In the genomic region with DNA sequence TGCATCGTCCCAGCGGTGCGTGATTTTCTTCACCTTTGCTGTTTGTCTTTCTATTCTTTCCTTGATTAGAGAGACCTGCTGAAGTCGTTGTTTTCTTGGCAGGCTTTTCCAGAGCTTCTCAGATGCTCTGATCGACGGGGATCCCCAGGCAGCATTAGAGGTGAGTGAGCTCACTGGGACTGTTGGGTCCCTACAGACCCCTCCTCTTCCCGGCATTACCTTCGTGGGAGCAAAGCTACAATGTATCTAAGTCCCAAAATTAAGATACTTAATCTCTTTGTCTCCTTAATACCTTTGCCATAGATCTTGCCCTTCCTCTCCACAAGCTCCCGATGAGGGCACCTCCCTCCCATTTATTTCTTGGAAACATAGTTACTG, we compare ENCODE assay signal across 8 mouse cellular contexts. TPM values are rescaled to one million over a fixed set of nuclear protein-coding genes. Genes with fewer than 3 reads are reported as not detected.
A peak's percentile ranks its signal among the peaks of the same experiment; 100 is the strongest.
DNase-seq lines count a peak whose midpoint lies in the region; ATAC-seq lines count a peak whose summit lies in the region.

No protein-coding gene starts in this region.

- H3K9ac ChIP-seq in lung, embryonic 15.5 days = peak overlapping the region; percentile 60
- H3K9ac ChIP-seq in embryonic facial prominence, embryonic 13.5 days = peak overlapping the region; percentile 82
- H3K9ac ChIP-seq in intestine, embryonic 15.5 days = peak overlapping the region; percentile 64
- peak overlapping the region; percentile 69 for H3K9ac ChIP-seq in neural tube, embryonic 15.5 days (replicated peaks)

- no peaks in the 10 kb centered on the region; the same call in 1 of the 2 replicates for H3K36me3 ChIP-seq in lung, embryonic 15.5 days
- H3K36me3 ChIP-seq in embryonic facial prominence, embryonic 13.5 days = peaks cover under 1% of the 10 kb centered on the region
- no peaks in the 10 kb centered on the region for H3K36me3 ChIP-seq in intestine, embryonic 15.5 days
- no peaks in the 10 kb centered on the region; the same call in 1 of the 2 replicates for H3K36me3 ChIP-seq in neural tube, embryonic 15.5 days

- peak; percentile 16; the same call in 1 of the 2 replicates for ATAC-seq in lung, embryonic 15.5 days (ENCODE audit: borderline replicate concordance, extremely low read depth, low FRiP score, low TSS enrichment)
- 0 out of 2 replicates have a peak, but pooled peaks have one; percentile 6 for ATAC-seq in embryonic facial prominence, embryonic 13.5 days (ENCODE audit: insufficient number of reproducible peaks, insufficient read depth, low FRiP score, low TSS enrichment, low read depth)
- peak; percentile 40 for ATAC-seq in intestine, embryonic 15.5 days
- peak; percentile 46 for ATAC-seq in neural tube, embryonic 15.5 days (ENCODE audit: low FRiP score)

- no peak for DNase-seq in lung, adult 18-20 months
- DNase-seq in thymus, postnatal 4 days = no peak
- DNase-seq in kidney, postnatal 36 days = no peak
- no peak for DNase-seq in urinary bladder, adult 2 months (ENCODE audit: low spot score)

- H3K4me1 ChIP-seq in lung, embryonic 15.5 days = peaks cover 13% of the 10 kb centered on the region
- peaks cover 17% of the 10 kb centered on the region for H3K4me1 ChIP-seq in embryonic facial prominence, embryonic 13.5 days
- peaks cover 9% of the 10 kb centered on the region; the same call in 1 of the 2 replicates for H3K4me1 ChIP-seq in intestine, embryonic 15.5 days (replicated peaks)
- H3K4me1 ChIP-seq in neural tube, embryonic 15.5 days = peaks cover 30% of the 10 kb centered on the region

- H3K4me3 ChIP-seq in lung, embryonic 15.5 days = peak overlapping the region; percentile 66
- peak overlapping the region; percentile 74 for H3K4me3 ChIP-seq in embryonic facial prominence, embryonic 13.5 days
- peak overlapping the region; percentile 63 for H3K4me3 ChIP-seq in intestine, embryonic 15.5 days (replicated peaks)
- H3K4me3 ChIP-seq in neural tube, embryonic 15.5 days (replicated peaks) = peak overlapping the region; percentile 81

- no peaks in the 10 kb centered on the region for H3K9me3 ChIP-seq in lung, embryonic 15.5 days
- H3K9me3 ChIP-seq in embryonic facial prominence, embryonic 13.5 days = no peaks in the 10 kb centered on the region
- no peaks in the 10 kb centered on the region for H3K9me3 ChIP-seq in intestine, embryonic 15.5 days
- H3K9me3 ChIP-seq in neural tube, embryonic 15.5 days (replicated peaks) = no peaks in the 10 kb centered on the region

- WGBS in lung, embryonic 15.5 days = 3% methylated on average over 9 of the region's 9 CpGs
- under 1% methylated on average over 9 of the region's 9 CpGs for WGBS in embryonic facial prominence, embryonic 13.5 days
- WGBS in intestine, embryonic 15.5 days = under 1% methylated on average over 9 of the region's 9 CpGs
- 1% methylated on average over 9 of the region's 9 CpGs for WGBS in neural tube, embryonic 15.5 days

- H3K27me3 ChIP-seq in lung, embryonic 15.5 days = no peaks in the 10 kb centered on the region
- no peaks in the 10 kb centered on the region for H3K27me3 ChIP-seq in embryonic facial prominence, embryonic 13.5 days
- H3K27me3 ChIP-seq in intestine, embryonic 15.5 days (replicated peaks) = no peaks in the 10 kb centered on the region
- H3K27me3 ChIP-seq in neural tube, embryonic 15.5 days (replicated peaks) = no peaks in the 10 kb centered on the region

- H3K27ac ChIP-seq in lung, embryonic 15.5 days = peak overlapping the region; percentile 95
- H3K27ac ChIP-seq in embryonic facial prominence, embryonic 13.5 days = peak overlapping the region; percentile 96
- H3K27ac ChIP-seq in intestine, embryonic 15.5 days = peak overlapping the region; percentile 92
- peak overlapping the region; percentile 100 for H3K27ac ChIP-seq in neural tube, embryonic 15.5 days (replicated peaks)

- peak overlapping the region; percentile 64 for H3K4me2 ChIP-seq in lung, embryonic 15.5 days
- H3K4me2 ChIP-seq in embryonic facial prominence, embryonic 13.5 days = peak overlapping the region; percentile 72
- peak overlapping the region; percentile 58 for H3K4me2 ChIP-seq in intestine, embryonic 15.5 days (replicated peaks)
- peak overlapping the region; percentile 80 for H3K4me2 ChIP-seq in neural tube, embryonic 15.5 days

RNA-seq across cellular contexts. Expression of a gene that starts 0.3 kb away (rescaled TPM):
- polyA plus RNA-seq in lung, embryonic 15.5 days (2015; fragmentation: Nextera tagmentation; extraction: Ambion mirVana) = 127 and 136 TPM in 2 replicates
- 137 and 150 TPM in 2 replicates for polyA plus RNA-seq in embryonic facial prominence, embryonic 13.5 days (2015; fragmentation: Nextera tagmentation; extraction: Ambion mirVana)
- 105 and 113 TPM in 2 replicates for polyA plus RNA-seq in intestine, embryonic 15.5 days (2015; fragmentation: Nextera tagmentation; extraction: Ambion mirVana)
- polyA plus RNA-seq in neural tube, embryonic 15.5 days (2015; fragmentation: Nextera tagmentation; extraction: Ambion mirVana) = 93.9 and 101 TPM in 2 replicates
- 49.3 and 59.6 TPM in 2 replicates for polyA plus RNA-seq in urinary bladder, adult 2 months (2012; rRNA removed)
